Mouse (Mus musculus) heart, postnatal 0 days (tissue): ENCODE results near the gene Vps18. TPM values are rescaled to one million over a fixed set of nuclear protein-coding genes. Genes with fewer than 3 reads are reported as not detected.

Experiments used
- ATAC-seq: fragments of 200-750 bp; cut with Nextera tagmentation; 2 replicates; pipeline ENCODE4 v1.8.0; 2017; ENCODE audit warnings: low read depth, moderate number of reproducible peaks, moderate library complexity; ENCODE audit not compliant: insufficient read depth
- DNase-seq: peaks from one replicate; pipeline ENCODE4 v3.0.0-alpha.2; 2016; ENCODE audit warnings: low spot score
- H3K27ac ChIP-seq: fragments of 300-500 bp; sonication (generic); 2 replicates; pipeline ENCODE4 v1.5.1; 2014; ENCODE audit warnings: low read depth, mild to moderate bottlenecking
- H3K27me3 ChIP-seq: fragments of 300-500 bp; sonication (generic); 2 replicates; pipeline ENCODE4 v1.6.1; 2014; ENCODE audit warnings: low read length, mixed read lengths; ENCODE audit not compliant: control insufficient read depth, insufficient read depth
- H3K36me3 ChIP-seq: fragments of 300-500 bp; sonication (generic); replicated peaks from 2 replicates; pipeline ENCODE4 v1.6.1; 2014; ENCODE audit warnings: low read length, mixed read lengths; ENCODE audit not compliant: control insufficient read depth, insufficient read depth
- H3K4me1 ChIP-seq: fragments of 300-500 bp; sonication (generic); 2 replicates; pipeline ENCODE4 v1.6.1; 2014; ENCODE audit warnings: antibody characterized with exemption; ENCODE audit not compliant: control insufficient read depth, insufficient read depth
- H3K4me2 ChIP-seq: fragments of 300-500 bp; sonication (generic); 2 replicates; pipeline ENCODE4 v1.6.1; 2014; ENCODE audit warnings: low read depth, mild to moderate bottlenecking, low read length, moderate library complexity
- H3K4me3 ChIP-seq: fragments of 300-500 bp; sonication (generic); 2 replicates; pipeline ENCODE4 v1.5.1; 2014; ENCODE audit warnings: low read depth, low read length
- H3K9ac ChIP-seq: fragments of 300-500 bp; sonication (generic); replicated peaks from 2 replicates; pipeline ENCODE4 v1.6.1; 2014; ENCODE audit warnings: low read depth, low read length, mixed read lengths
- H3K9me3 ChIP-seq: fragments of 300-500 bp; sonication (generic); replicated peaks from 2 replicates; pipeline ENCODE4 v1.6.1; 2016; ENCODE audit warnings: low read length; ENCODE audit not compliant: control insufficient read depth
- CTCF ChIP-seq: IDR thresholded peaks from 2 replicates; pipeline ENCODE4 v1.5.1; 2016; ENCODE audit warnings: antibody characterized with exemption, control low read depth, low read depth
- EP300 ChIP-seq: IDR thresholded peaks from 2 replicates; pipeline ENCODE4 v1.6.1; 2016; ENCODE audit warnings: antibody characterized with exemption, low read depth
- WGBS: fragments of 180-500 bp; shearing (Covaris S2); extraction: QIAGEN DNeasy Blood & Tissue Kit; methylation state at CpG from one replicate; pipeline ENCODE4 v1.1.7; 2014; 5-methylcytosine and 5-hydroxymethylcytosine counted together
- polyA plus RNA-seq: library from polyadenylated mRNA; unstranded; fragments of >200 nt; fragmentation: Nextera tagmentation; extraction: Ambion mirVana; gene quantifications from 2 replicates; pipeline ENCODE4 v1.2.1, GENCODE M21; 2015
- total RNA-seq: library from RNA; depleted of rRNA; stranded (reverse); fragments of >200 nt; gene quantifications from 2 replicates; pipeline ENCODE4 v1.2.3, GENCODE M21; 2014; ENCODE audit warnings: low replicate concordance

The Vps18 gene
- total and polyA plus RNA-seq, 2 experiments from 2014 or later = 8.0 to 14.3 TPM

DNA sequence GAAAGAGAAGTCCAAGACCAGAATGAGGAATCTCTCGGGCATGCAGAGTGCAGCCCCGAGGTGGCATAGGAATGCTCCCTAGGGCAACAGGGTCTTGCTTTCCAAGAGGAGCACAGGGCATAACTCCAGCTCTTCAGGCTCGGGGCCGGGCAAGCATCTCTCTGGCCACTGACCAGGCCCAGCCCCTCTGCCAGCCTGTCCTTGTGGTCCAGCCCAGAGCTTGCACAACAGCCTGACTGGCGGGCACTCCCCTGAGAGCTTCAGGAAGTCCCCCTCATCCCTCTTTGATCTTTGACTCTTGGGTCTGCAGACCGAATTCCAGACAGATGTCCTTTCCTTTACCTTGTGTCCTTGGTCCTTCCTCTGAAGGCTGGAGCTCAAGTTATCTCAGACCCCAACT lies 14.3 kb downstream of the Vps18 start:
- H3K27ac ChIP-seq = no peak overlapping the region
- no peak overlapping the region for H3K9ac ChIP-seq
- TF ChIP-seq EP300 (no peak), CTCF (no peak)
- 62% methylated on average over 6 of the region's 6 CpGs for WGBS
- H3K36me3 ChIP-seq = peaks cover 9% of the 10 kb centered on the region; the same call in 1 of the 2 replicates
- H3K9me3 ChIP-seq = no peaks in the 10 kb centered on the region
- H3K4me2 ChIP-seq = no peak overlapping the region
- DNase-seq (no peak), ATAC-seq (no peak)
- H3K4me3 ChIP-seq = no peak overlapping the region
- H3K4me1 ChIP-seq = peaks cover 16% of the 10 kb centered on the region
- H3K27me3 ChIP-seq = no peaks in the 10 kb centered on the region

DNA sequence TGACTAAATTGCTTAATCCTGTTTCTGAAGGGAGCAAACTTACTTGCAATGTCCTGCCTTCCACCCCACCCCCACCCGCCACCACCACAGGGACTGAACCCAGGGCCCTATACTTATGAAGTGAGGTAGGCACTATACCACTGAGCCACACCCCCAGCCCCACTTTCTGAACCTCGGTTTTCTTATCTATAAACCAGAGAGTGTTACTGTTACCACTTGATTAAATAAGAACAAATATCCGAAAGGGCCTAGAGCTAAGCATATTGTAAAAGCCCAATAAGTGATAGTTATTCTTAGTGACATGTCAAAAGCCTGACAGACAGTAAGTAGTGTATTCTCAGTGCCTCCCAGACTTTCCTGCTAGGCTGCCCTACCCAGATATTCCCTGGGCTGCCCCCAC lies 15.9 kb downstream of the Vps18 start:
- Histone ChIP-seq H3K27me3 (no peaks in the 10 kb centered on the region), H3K9ac (no peak overlapping the region), H3K36me3 (no peaks in the 10 kb centered on the region), H3K4me3 (no peak overlapping the region), H3K9me3 (no peaks in the 10 kb centered on the region), H3K4me1 (peaks cover 13% of the 10 kb centered on the region), H3K27ac (no peak overlapping the region), H3K4me2 (no peak overlapping the region)
- TF ChIP-seq EP300 = no peak
- TF ChIP-seq CTCF = no peak
- ATAC-seq (no peak), DNase-seq (no peak)
- WGBS = 51% methylated on average over 3 of the region's 3 CpGs

DNA sequence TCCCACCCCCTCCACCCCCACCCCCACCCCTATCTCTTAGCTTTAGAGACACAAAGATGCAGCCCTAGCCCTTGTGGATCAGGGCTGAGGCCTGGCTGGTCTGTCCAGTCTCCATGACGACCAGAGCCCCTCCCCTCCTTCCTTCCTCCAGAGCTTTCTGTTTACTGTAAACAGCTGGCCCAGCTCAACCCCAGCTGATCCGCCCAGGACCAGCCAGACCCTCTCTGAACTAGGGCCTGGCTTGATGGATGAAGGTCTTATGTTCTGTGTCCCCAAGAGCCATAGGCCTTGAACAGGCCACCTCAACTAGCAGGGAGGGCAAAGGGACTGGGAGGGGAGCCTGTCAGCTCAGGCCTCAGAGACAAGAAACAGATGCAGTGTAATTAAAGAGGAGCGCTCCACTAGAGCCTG lies 16.3 kb downstream of the Vps18 start:
- Histone ChIP-seq H3K4me3 (no peak overlapping the region), H3K36me3 (no peaks in the 10 kb centered on the region), H3K4me2 (no peak overlapping the region), H3K9ac (no peak overlapping the region), H3K27me3 (no peaks in the 10 kb centered on the region), H3K4me1 (peaks cover 11% of the 10 kb centered on the region), H3K27ac (0 out of 2 replicates have a peak overlapping the region, but pooled peaks have one; percentile 11), H3K9me3 (no peaks in the 10 kb centered on the region)
- TF ChIP-seq CTCF = no peak
- no peak for TF ChIP-seq EP300
- 24% methylated on average over 3 of the region's 3 CpGs for WGBS
- peak; percentile 5; the same call in 1 of the 2 replicates for ATAC-seq
- DNase-seq = no peak

DNA sequence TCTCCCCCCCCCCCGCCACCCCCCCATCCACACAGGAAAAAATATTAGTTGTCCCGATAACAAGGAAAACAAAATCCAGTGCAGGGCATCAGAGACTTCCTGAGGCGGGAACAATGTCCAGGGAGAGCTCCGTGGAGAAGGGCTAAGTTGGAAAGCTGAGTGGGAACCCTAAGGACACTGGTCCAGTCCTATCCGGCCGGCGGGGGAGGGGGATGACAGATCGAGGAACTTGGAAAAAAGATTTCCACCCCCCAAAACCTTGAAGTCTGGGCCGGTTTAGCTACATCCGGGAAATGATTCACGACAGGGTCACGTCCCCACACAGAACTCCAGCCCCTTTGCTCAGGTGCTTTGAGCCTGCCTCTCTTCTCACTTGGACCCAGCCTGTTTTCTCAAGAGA lies 23.0 kb downstream of the Vps18 start:
- DNase-seq (no peak), ATAC-seq (peak; percentile 36; the same call in 1 of the 2 replicates)
- Histone ChIP-seq H3K4me1 (no peaks in the 10 kb centered on the region), H3K9ac (no peak overlapping the region), H3K9me3 (no peaks in the 10 kb centered on the region), H3K36me3 (no peaks in the 10 kb centered on the region), H3K27me3 (no peaks in the 10 kb centered on the region), H3K27ac (peak overlapping the region; percentile 65), H3K4me2 (no peak overlapping the region), H3K4me3 (no peak overlapping the region)
- TF ChIP-seq EP300 = no peak
- no peak for TF ChIP-seq CTCF
- 43% methylated on average over 12 of the region's 12 CpGs for WGBS

DNA sequence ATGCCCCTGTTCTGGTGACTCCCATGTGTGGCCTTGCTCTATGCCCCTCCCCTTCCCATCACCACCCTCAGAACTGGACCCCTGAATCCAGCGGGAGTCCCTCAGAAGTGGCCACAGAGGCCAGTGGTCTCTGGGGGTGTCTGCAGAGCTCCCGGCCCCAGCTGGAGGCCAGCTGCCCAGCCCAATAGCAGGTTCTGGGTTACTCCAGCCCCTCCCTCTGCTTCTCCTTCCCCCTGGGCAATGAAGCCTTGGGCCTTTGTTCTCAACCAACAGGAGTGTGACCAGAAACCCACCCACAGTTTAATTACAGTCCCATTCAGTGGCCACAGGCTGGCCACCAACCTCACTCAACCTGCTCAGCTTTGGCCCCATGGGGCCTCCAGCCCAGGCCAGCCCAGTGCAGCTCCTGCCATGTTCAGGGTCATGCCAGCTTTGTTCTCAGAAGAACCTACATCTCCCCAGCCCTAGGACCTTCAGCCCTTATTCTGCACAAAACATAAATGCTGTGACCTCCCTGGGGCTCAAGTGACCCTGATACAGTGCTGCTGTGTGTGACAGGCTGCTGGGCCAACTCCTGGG lies 23.9 kb downstream of the Vps18 start:
- H3K4me2 ChIP-seq = no peak overlapping the region
- DNase-seq (no peak), ATAC-seq (no peak)
- WGBS = 63% methylated on average over 2 of the region's 2 CpGs
- H3K9ac ChIP-seq = no peak overlapping the region
- no peaks in the 10 kb centered on the region for H3K4me1 ChIP-seq
- H3K4me3 ChIP-seq = no peak overlapping the region
- no peak for TF ChIP-seq CTCF
- no peak for TF ChIP-seq EP300
- no peaks in the 10 kb centered on the region for H3K27me3 ChIP-seq
- H3K36me3 ChIP-seq = no peaks in the 10 kb centered on the region
- no peaks in the 10 kb centered on the region for H3K9me3 ChIP-seq
- H3K27ac ChIP-seq = peak overlapping the region; percentile 65; the same call in 1 of the 2 replicates
